Mouse (Mus musculus): ENCODE measurements around the gene Pdhx. TPM values are rescaled to one million over a fixed set of nuclear protein-coding genes. Genes with fewer than 3 reads are reported as not detected.

Pdhx gene
- polyA plus RNA-seq, 1 experiment from 2014 or later, result 37.2 TPM

DNA sequence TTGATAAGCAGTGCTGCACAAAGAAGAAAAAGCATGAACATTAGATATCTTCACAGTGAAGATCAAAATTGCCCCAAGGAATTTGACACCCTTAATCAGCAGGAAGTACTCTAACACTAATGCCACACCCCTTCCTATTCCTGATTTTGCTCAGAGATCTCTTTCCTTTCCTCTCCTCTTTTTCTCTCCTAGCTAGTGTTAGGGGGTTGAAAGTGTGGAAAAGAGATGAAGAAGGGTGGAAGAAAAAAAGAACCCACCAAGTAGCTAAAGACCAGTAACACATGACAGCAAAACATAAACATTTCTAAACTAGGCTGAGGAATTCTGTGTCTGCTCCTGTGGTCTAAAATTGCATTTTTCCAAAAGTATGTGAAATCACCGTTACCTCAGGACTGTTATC lies 4.7 kb downstream of the Pdhx start:
- 59% methylated on average over 1 of the region's 1 CpGs for WGBS
- H3K27me3 ChIP-seq (replicated peaks; ENCODE audit: control insufficient read depth, insufficient read depth, low read length), result no peaks in the 10 kb centered on the region
- peaks cover 18% of the 10 kb centered on the region for H3K4me1 ChIP-seq (replicated peaks; ENCODE audit: control insufficient read depth, insufficient read depth, low read length)
- no peak overlapping the region for H3K4me2 ChIP-seq (ENCODE audit: low read length)
- H3K36me3 ChIP-seq (ENCODE audit: control insufficient read depth, insufficient read depth, low read length), result no peaks in the 10 kb centered on the region
- ATAC-seq (replicated peaks; ENCODE audit: low FRiP score, low TSS enrichment, low read depth) (no peak), DNase-seq (ENCODE audit: low spot score) (no peak)
- H3K4me3 ChIP-seq (ENCODE audit: low read depth, low read length), result no peak overlapping the region
- H3K9ac ChIP-seq (ENCODE audit: low read length), result no peak overlapping the region
- no peak overlapping the region for H3K27ac ChIP-seq (ENCODE audit: low read depth)
- no peaks in the 10 kb centered on the region for H3K9me3 ChIP-seq (ENCODE audit: control insufficient read depth, low read length)

DNA sequence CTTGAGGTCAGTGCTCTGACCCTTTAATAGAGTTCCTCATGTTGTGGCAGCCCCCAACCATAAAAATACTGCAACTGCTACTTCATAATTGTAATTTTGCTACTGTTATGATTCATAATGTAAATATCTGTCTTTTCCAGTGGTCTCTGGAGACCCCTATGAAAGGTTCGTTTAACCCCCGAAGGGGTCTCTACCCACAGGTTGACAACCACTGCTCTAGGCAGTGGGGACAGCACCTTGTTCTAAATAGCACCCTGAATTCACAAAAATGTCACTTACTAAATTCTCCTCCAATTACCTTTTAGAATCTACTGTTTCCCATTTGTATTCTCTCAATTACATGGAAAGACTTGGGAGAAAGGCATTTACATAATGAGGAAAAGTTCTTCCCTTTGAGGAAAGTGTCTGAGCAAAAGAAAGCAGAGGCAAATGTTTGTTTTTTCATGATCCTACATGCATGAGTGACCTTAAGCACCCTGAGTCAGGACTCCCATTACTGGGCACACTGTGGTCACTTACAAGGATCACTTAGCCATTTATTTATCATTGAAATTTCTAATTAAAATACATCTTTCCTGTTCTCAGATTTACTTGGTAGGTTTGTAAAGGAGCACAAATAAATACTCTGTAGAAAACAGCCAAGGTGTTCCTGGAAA lies 5.6 kb downstream of the Pdhx start:
- no peak for ATAC-seq (replicated peaks; ENCODE audit: low FRiP score, low TSS enrichment, low read depth)
- no peaks in the 10 kb centered on the region for H3K9me3 ChIP-seq (ENCODE audit: control insufficient read depth, low read length)

DNA sequence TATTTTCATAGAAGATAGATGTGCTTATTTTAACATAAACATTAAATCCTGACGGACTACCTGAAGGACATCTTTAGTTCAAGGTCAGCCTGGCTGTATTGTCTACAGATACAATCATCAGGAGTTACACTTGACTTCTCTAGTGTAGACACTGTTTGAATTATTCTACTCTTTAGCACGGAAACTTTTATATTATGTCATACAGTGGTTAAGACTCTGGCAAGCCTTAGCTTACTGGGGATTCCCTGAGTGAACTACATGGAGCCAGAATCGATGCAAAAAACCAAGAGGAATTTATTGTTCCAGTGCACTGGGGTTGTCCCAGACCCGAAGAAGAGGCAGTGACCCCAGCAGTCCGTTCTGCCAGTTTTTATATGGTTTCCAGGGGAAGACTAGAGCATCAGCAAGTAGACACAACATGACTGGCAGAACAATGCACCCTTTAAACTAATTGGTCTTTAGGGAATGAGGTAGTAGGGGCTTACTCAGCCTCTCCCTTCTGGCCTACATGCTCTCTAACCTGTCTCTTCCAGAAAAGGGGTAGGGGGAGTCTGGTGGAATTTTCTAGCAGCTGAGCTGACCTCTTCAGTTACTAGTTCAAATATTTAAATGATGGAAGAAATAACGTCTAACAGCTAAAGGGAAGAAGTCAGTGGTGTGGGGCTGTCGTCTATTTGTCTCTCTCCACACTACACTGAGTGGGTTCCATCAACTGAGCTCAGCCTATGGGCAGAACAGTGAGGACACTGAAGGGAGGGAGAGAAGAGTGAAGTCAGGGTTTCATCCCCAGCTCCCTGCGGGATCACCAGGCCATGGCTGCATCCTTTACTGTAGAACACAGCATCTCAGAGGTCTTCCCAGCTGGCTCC lies 6.4 kb downstream of the Pdhx start:
- 71% methylated on average over 8 of the region's 8 CpGs for WGBS
- no peak for ATAC-seq (replicated peaks; ENCODE audit: low FRiP score, low TSS enrichment, low read depth)

More for the DNA sequence above, 5.6 kb downstream of the Pdhx start:
- Histone ChIP-seq H3K9ac (ENCODE audit: low read length) (no peak overlapping the region), H3K36me3 (ENCODE audit: control insufficient read depth, insufficient read depth, low read length) (no peaks in the 10 kb centered on the region), H3K4me3 (ENCODE audit: low read depth, low read length) (no peak overlapping the region), H3K4me2 (ENCODE audit: low read length) (no peak overlapping the region), H3K27ac (ENCODE audit: low read depth) (no peak overlapping the region), H3K4me1 (replicated peaks; ENCODE audit: control insufficient read depth, insufficient read depth, low read length) (peaks cover 18% of the 10 kb centered on the region), H3K27me3 (replicated peaks; ENCODE audit: control insufficient read depth, insufficient read depth, low read length) (no peaks in the 10 kb centered on the region)
- no peak for DNase-seq (ENCODE audit: low spot score)
- WGBS, result 97% methylated on average over 2 of the region's 2 CpGs

DNA sequence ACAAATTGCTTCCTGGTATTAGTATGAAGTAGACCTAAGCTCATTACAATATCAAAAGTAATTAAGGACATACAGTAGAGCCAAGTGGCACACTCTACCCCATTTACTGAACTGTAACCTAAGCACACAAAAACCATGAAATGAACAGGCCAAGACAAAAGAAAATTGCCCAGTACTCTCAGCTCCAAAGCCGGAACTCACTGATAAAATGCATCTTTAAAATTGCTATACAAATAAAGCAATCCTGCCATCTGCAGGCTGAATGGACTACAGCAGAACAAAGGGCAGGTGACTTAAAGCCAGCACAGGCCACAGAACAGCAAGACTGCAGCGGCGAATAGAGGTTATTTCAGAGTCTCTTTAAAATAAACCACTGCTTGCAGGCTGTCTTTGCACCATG lies 10.4 kb downstream of the Pdhx start:
- H3K4me3 ChIP-seq (ENCODE audit: low read depth, low read length), result no peak overlapping the region
- DNase-seq (ENCODE audit: low spot score), result peak; percentile 57

More for the DNA sequence above, 6.4 kb downstream of the Pdhx start:
- H3K4me2 ChIP-seq (ENCODE audit: low read length), result no peak overlapping the region
- no peak for DNase-seq (ENCODE audit: low spot score)
- no peaks in the 10 kb centered on the region for H3K27me3 ChIP-seq (replicated peaks; ENCODE audit: control insufficient read depth, insufficient read depth, low read length)
- no peaks in the 10 kb centered on the region for H3K36me3 ChIP-seq (ENCODE audit: control insufficient read depth, insufficient read depth, low read length)
- H3K27ac ChIP-seq (ENCODE audit: low read depth), result no peak overlapping the region
- H3K4me3 ChIP-seq (ENCODE audit: low read depth, low read length), result no peak overlapping the region
- H3K9me3 ChIP-seq (ENCODE audit: control insufficient read depth, low read length), result no peaks in the 10 kb centered on the region
- no peak overlapping the region for H3K9ac ChIP-seq (ENCODE audit: low read length)
- peaks cover 13% of the 10 kb centered on the region; the same call in 1 of the 2 replicates for H3K4me1 ChIP-seq (replicated peaks; ENCODE audit: control insufficient read depth, insufficient read depth, low read length)

DNA sequence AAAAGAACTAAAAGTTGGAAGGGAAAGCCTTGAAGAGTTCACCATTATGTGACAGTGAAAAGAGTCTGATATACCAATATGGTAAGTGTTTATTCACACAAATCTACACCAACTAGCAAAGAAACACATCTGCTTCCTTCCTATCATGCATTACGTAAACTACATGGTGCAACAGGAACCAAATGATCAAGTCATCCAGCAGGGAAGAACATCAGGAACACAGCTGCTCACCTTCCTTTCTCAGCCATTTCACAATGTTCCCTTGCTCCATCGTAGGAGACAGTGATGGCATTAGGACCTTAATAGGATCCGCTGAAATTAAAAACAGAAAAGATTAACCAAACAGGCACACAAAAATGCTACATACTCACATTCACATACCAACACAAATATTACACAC lies 15.0 kb downstream of the Pdhx start:
- no peak overlapping the region for H3K9ac ChIP-seq (ENCODE audit: low read length)
- ATAC-seq (replicated peaks; ENCODE audit: low FRiP score, low TSS enrichment, low read depth) (no peak), DNase-seq (ENCODE audit: low spot score) (no peak)
- no peaks in the 10 kb centered on the region for H3K4me1 ChIP-seq (replicated peaks; ENCODE audit: control insufficient read depth, insufficient read depth, low read length)
- WGBS, result 75% methylated on average over 3 of the region's 3 CpGs
- H3K9me3 ChIP-seq (ENCODE audit: control insufficient read depth, low read length), result no peaks in the 10 kb centered on the region
- no peaks in the 10 kb centered on the region for H3K27me3 ChIP-seq (replicated peaks; ENCODE audit: control insufficient read depth, insufficient read depth, low read length)
- 0 out of 2 replicates have a peak, but pooled peaks cover 11% of the 10 kb centered on the region for H3K36me3 ChIP-seq (ENCODE audit: control insufficient read depth, insufficient read depth, low read length)
- H3K27ac ChIP-seq (ENCODE audit: low read depth), result no peak overlapping the region
- H3K4me2 ChIP-seq (ENCODE audit: low read length), result no peak overlapping the region
- no peak overlapping the region for H3K4me3 ChIP-seq (ENCODE audit: low read depth, low read length)

More for the DNA sequence above, 10.4 kb downstream of the Pdhx start:
- Histone ChIP-seq H3K9me3 (ENCODE audit: control insufficient read depth, low read length) (no peaks in the 10 kb centered on the region), H3K9ac (ENCODE audit: low read length) (no peak overlapping the region), H3K4me2 (ENCODE audit: low read length) (no peak overlapping the region), H3K27ac (ENCODE audit: low read depth) (no peak overlapping the region), H3K36me3 (ENCODE audit: control insufficient read depth, insufficient read depth, low read length) (0 out of 2 replicates have a peak, but pooled peaks cover 2% of the 10 kb centered on the region), H3K4me1 (replicated peaks; ENCODE audit: control insufficient read depth, insufficient read depth, low read length) (0 out of 2 replicates have a peak, but pooled peaks cover 2% of the 10 kb centered on the region), H3K27me3 (replicated peaks; ENCODE audit: control insufficient read depth, insufficient read depth, low read length) (no peaks in the 10 kb centered on the region)
- WGBS, result 23% methylated on average over 3 of the region's 3 CpGs
- no peak for ATAC-seq (replicated peaks; ENCODE audit: low FRiP score, low TSS enrichment, low read depth)

DNA sequence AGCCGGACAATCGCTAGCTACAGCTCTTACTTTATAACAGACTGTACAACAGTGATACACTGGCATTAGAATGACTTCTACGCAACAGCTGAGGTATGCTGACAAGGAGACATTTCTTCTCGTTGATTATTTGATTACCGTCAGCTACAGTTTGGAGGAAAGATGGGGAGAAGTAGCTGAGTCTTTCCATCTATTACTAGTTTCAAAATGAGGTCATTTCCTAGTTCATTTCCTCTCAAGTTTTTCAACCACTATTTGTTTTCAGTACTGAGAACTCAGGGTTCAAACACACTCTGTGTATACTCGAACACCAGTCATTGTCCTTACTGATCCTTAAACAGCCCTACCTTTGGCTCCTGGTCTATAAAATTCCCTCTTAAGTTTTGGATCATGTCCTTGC lies 17.5 kb downstream of the Pdhx start:
- Histone ChIP-seq H3K4me3 (ENCODE audit: low read depth, low read length) (no peak overlapping the region), H3K4me2 (ENCODE audit: low read length) (no peak overlapping the region), H3K27ac (ENCODE audit: low read depth) (no peak overlapping the region), H3K9me3 (ENCODE audit: control insufficient read depth, low read length) (no peaks in the 10 kb centered on the region), H3K9ac (ENCODE audit: low read length) (no peak overlapping the region), H3K27me3 (replicated peaks; ENCODE audit: control insufficient read depth, insufficient read depth, low read length) (no peaks in the 10 kb centered on the region), H3K4me1 (replicated peaks; ENCODE audit: control insufficient read depth, insufficient read depth, low read length) (no peaks in the 10 kb centered on the region), H3K36me3 (ENCODE audit: control insufficient read depth, insufficient read depth, low read length) (0 out of 2 replicates have a peak, but pooled peaks cover 11% of the 10 kb centered on the region)
- 87% methylated on average over 6 of the region's 6 CpGs for WGBS
- no peak for ATAC-seq (replicated peaks; ENCODE audit: low FRiP score, low TSS enrichment, low read depth)
- no peak for DNase-seq (ENCODE audit: low spot score)

DNA sequence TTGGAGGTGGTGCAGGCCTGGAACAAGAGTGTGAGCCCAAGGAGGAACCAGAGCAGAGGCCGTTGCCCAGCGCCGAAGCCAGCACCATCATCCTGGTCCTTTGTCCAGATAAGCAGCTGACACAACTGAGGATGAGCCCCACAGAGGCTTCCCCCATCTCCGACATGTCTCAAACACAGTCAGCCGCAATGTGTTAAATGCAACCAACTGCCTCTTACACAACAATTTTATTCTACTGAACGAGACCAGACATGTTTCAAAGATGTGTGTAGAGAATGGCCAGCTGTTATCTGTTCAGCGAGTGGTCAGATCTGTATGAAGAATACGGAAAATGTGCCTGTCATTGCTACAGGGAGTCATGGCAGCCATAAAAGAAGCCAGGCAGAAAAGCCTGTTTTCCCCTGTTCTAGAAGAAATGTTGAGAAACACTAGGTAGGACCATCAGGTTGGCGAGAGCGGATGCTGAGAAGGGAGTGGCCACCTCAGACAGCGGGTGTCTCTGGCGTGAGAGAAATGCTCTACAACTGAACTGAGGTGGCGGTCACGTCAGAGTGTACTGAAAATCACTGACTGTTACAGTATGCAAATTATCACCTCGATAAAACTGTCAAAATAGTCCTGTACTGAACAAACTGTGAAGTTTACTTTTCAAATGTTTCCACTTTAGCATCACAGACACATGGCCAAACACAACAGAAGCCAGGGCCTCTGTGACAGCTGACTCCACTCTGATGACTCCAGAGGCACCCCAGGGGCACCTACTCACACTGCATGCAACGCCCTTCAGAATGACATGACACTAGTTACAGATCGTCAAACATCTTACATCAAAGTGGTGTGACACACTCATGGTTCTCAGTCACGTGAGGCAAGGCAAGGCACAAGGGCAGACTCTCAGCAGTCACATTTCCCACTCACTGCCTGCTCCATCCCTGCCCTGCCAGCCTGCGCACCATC lies 21.1 kb downstream of the Pdhx start:
- Histone ChIP-seq H3K9ac (ENCODE audit: low read length) (no peak overlapping the region), H3K4me2 (ENCODE audit: low read length) (no peak overlapping the region), H3K27ac (ENCODE audit: low read depth) (no peak overlapping the region), H3K4me3 (ENCODE audit: low read depth, low read length) (no peak overlapping the region), H3K9me3 (ENCODE audit: control insufficient read depth, low read length) (no peaks in the 10 kb centered on the region), H3K4me1 (replicated peaks; ENCODE audit: control insufficient read depth, insufficient read depth, low read length) (no peaks in the 10 kb centered on the region), H3K36me3 (ENCODE audit: control insufficient read depth, insufficient read depth, low read length) (0 out of 2 replicates have a peak, but pooled peaks cover 3% of the 10 kb centered on the region), H3K27me3 (replicated peaks; ENCODE audit: control insufficient read depth, insufficient read depth, low read length) (no peaks in the 10 kb centered on the region)
- 80% methylated on average over 19 of the region's 19 CpGs for WGBS
- DNase-seq (ENCODE audit: low spot score) (no peak), ATAC-seq (replicated peaks; ENCODE audit: low FRiP score, low TSS enrichment, low read depth) (no peak)

DNA sequence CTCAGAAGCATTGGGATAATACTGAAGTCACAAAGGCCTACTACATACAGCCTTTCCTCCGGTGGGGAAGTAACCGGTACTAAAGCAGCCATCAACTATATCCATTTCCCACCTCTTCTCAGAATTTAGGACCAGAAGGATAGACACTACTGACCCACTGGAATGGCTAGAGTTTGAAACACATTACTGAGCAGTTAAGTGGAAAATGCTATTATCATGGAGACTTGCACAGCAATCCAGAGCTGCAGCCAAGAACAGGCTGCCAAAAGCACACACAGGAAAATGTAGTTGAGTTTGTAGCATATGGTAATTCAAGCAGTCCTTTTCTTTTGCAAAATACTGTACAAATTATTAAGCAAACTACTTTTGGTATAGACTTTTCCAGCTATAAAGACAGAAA lies 28.0 kb downstream of the Pdhx start:
- Histone ChIP-seq H3K4me2 (ENCODE audit: low read length) (no peak overlapping the region), H3K36me3 (ENCODE audit: control insufficient read depth, insufficient read depth, low read length) (peaks cover 6% of the 10 kb centered on the region; the same call in 1 of the 2 replicates), H3K4me1 (replicated peaks; ENCODE audit: control insufficient read depth, insufficient read depth, low read length) (no peaks in the 10 kb centered on the region), H3K9me3 (ENCODE audit: control insufficient read depth, low read length) (no peaks in the 10 kb centered on the region), H3K27me3 (replicated peaks; ENCODE audit: control insufficient read depth, insufficient read depth, low read length) (no peaks in the 10 kb centered on the region), H3K9ac (ENCODE audit: low read length) (no peak overlapping the region), H3K27ac (ENCODE audit: low read depth) (no peak overlapping the region), H3K4me3 (ENCODE audit: low read depth, low read length) (no peak overlapping the region)
- 97% methylated on average over 2 of the region's 2 CpGs for WGBS
- DNase-seq (ENCODE audit: low spot score) (no peak), ATAC-seq (replicated peaks; ENCODE audit: low FRiP score, low TSS enrichment, low read depth) (no peak)

Data from intestine, embryonic 14.5 days (tissue).